Mouse (Mus musculus) embryo, embryonic 9.5 days (tissue): ENCODE measurements around the gene Serpine1.

Experiments
- DNase-seq: peaks from one replicate; pipeline ENCODE4 v3.0.0-alpha.2; 2017; ENCODE audit errors: extremely low spot score

Gene Serpine1

GRCm38 (mm10) chr5:137015913-137016312 is 56.2 kb downstream of the Serpine1 start:
- DNase-seq: no peak

- no peak for DNase-seq
Measured at GRCm38 (mm10) chr5:137012401-137012950, 59.6 kb downstream of the Serpine1 start.
